Mouse (Mus musculus) small intestine, adult 2 months (tissue): ENCODE results near the gene Axin1. TPM values are rescaled to one million over a fixed set of nuclear protein-coding genes. Genes with fewer than 3 reads are reported as not detected.
"Not testable (repeated sequence)": the region's sequence is repeated elsewhere in the genome, so short reads cannot be mapped to it uniquely, and the experiment has no call there.

Experiments used
- H3K27ac ChIP-seq: fragments of 200-500 bp; 2 replicates; pipeline ENCODE4 v1.5.1; 2012; ENCODE audit warnings: low read depth, low read length, control low read depth, inconsistent platforms; ENCODE audit not compliant: insufficient read depth
- H3K27me3 ChIP-seq: fragments of 200-500 bp; 2 replicates; pipeline ENCODE4 v1.6.1; 2012; ENCODE audit warnings: mild to moderate bottlenecking, moderate library complexity, low read length, inconsistent platforms; ENCODE audit not compliant: control insufficient read depth, insufficient read depth
- H3K36me3 ChIP-seq: fragments of 200-500 bp; 2 replicates; pipeline ENCODE4 v1.6.1; 2012; ENCODE audit warnings: mild to moderate bottlenecking, low read length, control low read depth, inconsistent platforms; ENCODE audit not compliant: control insufficient read depth, insufficient read depth
- H3K4me1 ChIP-seq: fragments of 200-500 bp; 2 replicates; pipeline ENCODE4 v1.6.1; 2012; ENCODE audit warnings: low read length, inconsistent platforms, mixed read lengths; ENCODE audit not compliant: control insufficient read depth, insufficient read depth, insufficient read length
- H3K4me3 ChIP-seq: fragments of 200-500 bp; 2 replicates; pipeline ENCODE4 v1.5.1; 2012; ENCODE audit warnings: low read depth, mild to moderate bottlenecking, control low read depth, inconsistent platforms, low read length, moderate library complexity
- CTCF ChIP-seq: fragments of 200-500 bp; IDR thresholded peaks from 2 replicates; pipeline ENCODE4 v1.5.1; 2012; ENCODE audit warnings: low read depth, mild to moderate bottlenecking, control low read depth, inconsistent platforms, low read length, moderate library complexity, mixed read lengths; ENCODE audit not compliant: insufficient replicate concordance, insufficient read length; ENCODE audit errors: extremely low read depth
- POLR2A ChIP-seq: fragments of 200-500 bp; IDR thresholded peaks from 2 replicates; pipeline ENCODE4 v1.6.1; 2012; ENCODE audit warnings: low read depth, mild to moderate bottlenecking, control low read depth, inconsistent platforms, low read length, moderate library complexity
- WGBS: fragments of 180-500 bp; shearing (Covaris S2); methylation state at CpG from one replicate; pipeline ENCODE4 v1.1.7; 2018; 5-methylcytosine and 5-hydroxymethylcytosine counted together
- polyA plus RNA-seq: library from polyadenylated mRNA; depleted of rRNA; stranded (reverse); fragments of >200 nt; gene quantifications from 2 replicates; pipeline ENCODE4 v1.2.3, GENCODE M21; 2012

Axin1 gene
- polyA plus RNA-seq, 1 experiment: 17.9 TPM

- H3K4me1 ChIP-seq: no peaks in the 10 kb centered on the region
- H3K36me3 ChIP-seq: peaks cover 4% of the 10 kb centered on the region; the same call in 1 of the 2 replicates
- TF ChIP-seq CTCF (no peak), POLR2A (no peak)
- H3K4me3 ChIP-seq: no peak overlapping the region
- 98% methylated on average over 1 of the region's 1 CpGs for WGBS
- H3K27me3 ChIP-seq: no peaks in the 10 kb centered on the region
- no peak overlapping the region for H3K27ac ChIP-seq
Measured at GRCm38 (mm10) chr17:26162736-26163135, 24.2 kb downstream of the Axin1 start.

DNA sequence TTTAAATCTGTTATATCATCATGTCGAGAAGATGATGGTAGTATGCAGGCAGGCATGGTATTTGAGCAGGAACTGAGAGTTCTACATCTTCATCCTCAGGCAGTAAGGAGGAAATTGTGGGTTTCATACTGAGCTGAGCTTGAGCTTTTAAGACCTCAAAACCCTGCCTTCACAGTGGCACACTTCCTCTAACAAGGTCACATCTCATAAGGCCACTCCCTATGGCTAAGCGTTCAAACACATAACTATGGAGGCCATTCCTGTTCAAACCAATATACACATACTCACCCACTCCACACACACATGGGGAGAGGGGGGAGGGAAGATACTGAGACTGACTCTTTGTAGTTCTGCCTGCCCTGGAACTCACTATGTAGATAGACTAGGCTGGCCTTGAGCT is 29.6 kb downstream of the Axin1 start:
- no peaks in the 10 kb centered on the region for H3K27me3 ChIP-seq
- H3K36me3 ChIP-seq: peaks cover 6% of the 10 kb centered on the region
- TF ChIP-seq CTCF (no peak), POLR2A (no peak)
- WGBS: 75% methylated on average over 2 of the region's 2 CpGs
- no peak overlapping the region for H3K4me3 ChIP-seq
- H3K4me1 ChIP-seq: peaks cover 2% of the 10 kb centered on the region; the same call in 1 of the 2 replicates
- H3K27ac ChIP-seq: no peak overlapping the region; the same call in 1 of the 2 replicates

DNA sequence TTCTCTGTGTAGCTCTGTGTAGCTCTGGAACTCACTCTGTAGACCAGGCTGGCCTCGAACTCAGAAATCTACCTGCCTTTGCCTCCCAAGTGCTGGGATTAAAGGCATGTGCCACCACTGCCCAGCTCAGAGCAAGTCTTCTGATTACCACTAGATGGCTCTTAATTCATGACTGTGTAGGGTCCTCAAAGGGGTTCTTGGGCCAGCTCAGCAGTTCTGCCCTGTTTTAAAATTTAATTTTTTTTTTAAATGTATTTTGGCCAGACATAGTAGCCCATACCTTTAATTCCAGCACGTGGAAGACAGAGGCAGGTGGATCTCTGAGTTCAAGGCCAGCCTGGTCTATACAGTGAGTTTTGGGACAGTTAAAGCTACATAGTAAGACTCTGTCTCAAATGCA is 36.8 kb downstream of the Axin1 start:
- peaks cover 21% of the 10 kb centered on the region for H3K36me3 ChIP-seq
- 67% methylated on average over 2 of the region's 2 CpGs for WGBS

GRCm38 (mm10) chr17:26178611-26179010 is 40.1 kb downstream of the Axin1 start:
- H3K27ac ChIP-seq: no peak overlapping the region
- H3K36me3 ChIP-seq: peaks cover 27% of the 10 kb centered on the region
- no peaks in the 10 kb centered on the region for H3K27me3 ChIP-seq
- no peak overlapping the region for H3K4me3 ChIP-seq
- TF ChIP-seq POLR2A (no peak), CTCF (no peak)
- no peaks in the 10 kb centered on the region for H3K4me1 ChIP-seq

More for the DNA sequence above, 36.8 kb downstream of the Axin1 start:
- not testable (repeated sequence) for H3K4me3 ChIP-seq, H3K4me1 ChIP-seq, H3K27me3 ChIP-seq, H3K27ac ChIP-seq

GRCm38 (mm10) chr17:26181179-26181578 is 42.7 kb downstream of the Axin1 start:
- TF ChIP-seq CTCF: no peak
- no peak for TF ChIP-seq POLR2A
- Histone ChIP-seq H3K4me3 (no peak overlapping the region), H3K4me1 (no peaks in the 10 kb centered on the region), H3K27ac (no peak overlapping the region), H3K36me3 (peaks cover 36% of the 10 kb centered on the region), H3K27me3 (no peaks in the 10 kb centered on the region)
- 94% methylated on average over 3 of the region's 3 CpGs for WGBS

DNA sequence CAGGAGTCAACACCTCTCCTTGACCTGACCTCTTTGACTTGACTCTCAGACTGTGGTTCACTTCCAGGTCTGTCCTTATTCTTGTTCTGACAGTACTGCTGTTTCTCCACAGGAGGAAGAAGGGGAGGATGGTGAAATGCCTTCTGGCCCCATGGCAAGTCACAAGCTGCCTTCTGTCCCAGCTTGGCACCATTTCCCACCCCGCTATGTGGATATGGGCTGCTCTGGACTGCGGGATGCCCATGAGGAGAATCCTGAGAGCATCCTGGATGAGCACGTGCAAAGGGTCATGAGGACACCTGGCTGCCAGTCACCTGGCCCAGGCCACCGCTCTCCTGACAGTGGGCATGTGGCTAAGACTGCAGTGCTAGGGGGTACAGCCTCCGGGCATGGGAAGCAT is 49.1 kb downstream of the Axin1 start:
- Histone ChIP-seq H3K27ac (no peak overlapping the region), H3K27me3 (no peaks in the 10 kb centered on the region), H3K36me3 (peaks cover 73% of the 10 kb centered on the region), H3K4me3 (no peak overlapping the region), H3K4me1 (no peaks in the 10 kb centered on the region)
- WGBS: 96% methylated on average over 5 of the region's 5 CpGs
- TF ChIP-seq POLR2A (no peak), CTCF (no peak)

DNA sequence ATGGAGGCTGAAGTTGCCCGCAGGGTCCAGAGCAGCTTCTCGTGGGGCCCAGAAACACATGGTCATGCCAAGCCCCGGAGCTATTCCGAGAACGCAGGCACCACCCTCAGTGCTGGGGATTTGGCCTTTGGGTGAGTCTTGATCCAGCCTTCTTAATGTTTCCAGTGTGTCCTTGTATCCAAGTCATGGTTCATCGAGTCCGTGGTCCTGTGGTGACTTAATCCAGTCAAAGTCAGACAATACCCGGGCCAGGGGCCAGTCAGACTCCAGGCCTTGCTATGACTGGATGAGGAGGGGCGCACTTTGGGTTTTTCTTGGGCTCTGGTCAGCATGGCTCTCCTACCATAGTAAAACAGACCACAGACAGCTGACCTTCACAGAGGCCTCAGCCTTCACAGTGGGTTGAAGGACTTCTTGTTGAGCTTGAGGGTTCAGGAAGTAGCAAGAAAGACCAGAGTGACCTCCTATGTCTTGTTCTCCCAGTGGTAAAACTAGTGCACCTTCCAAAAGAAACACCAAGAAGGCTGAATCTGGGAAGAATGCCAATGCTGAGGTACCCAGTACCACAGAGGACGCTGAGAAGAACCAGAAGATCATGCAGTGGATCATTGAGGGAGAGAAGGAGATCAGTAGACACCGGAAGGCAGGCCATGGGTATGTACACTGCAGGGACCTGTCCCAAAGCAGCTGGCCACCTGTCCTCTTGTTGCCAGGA is 49.8 kb downstream of the Axin1 start:
- Histone ChIP-seq H3K4me3 (no peak overlapping the region), H3K27me3 (no peaks in the 10 kb centered on the region), H3K4me1 (no peaks in the 10 kb centered on the region), H3K27ac (no peak overlapping the region), H3K36me3 (peaks cover 74% of the 10 kb centered on the region)
- WGBS: 91% methylated on average over 11 of the region's 11 CpGs
- no peak for TF ChIP-seq CTCF
- no peak for TF ChIP-seq POLR2A

DNA sequence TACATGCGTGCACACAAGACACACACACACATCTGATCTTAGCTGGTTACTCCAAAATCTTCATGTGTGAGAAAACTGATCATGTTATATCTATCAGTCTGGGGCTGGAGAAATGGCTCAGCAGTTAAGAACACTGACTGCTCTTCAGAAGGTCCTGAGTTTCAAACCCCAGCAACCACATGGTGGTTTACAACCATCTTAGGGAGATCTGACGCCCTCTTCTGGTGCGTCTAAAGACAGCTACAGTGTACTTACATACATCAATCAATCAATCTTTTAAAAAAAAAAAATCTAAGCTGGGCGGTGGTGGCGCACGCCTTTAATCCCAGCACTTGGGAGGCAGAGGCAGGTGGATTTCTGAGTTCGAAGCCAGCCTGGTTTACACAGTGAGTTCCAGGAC is 53.0 kb downstream of the Axin1 start:
- 84% methylated on average over 7 of the region's 7 CpGs for WGBS
- H3K27ac ChIP-seq, H3K4me3 ChIP-seq, H3K4me1 ChIP-seq, H3K27me3 ChIP-seq: not testable (repeated sequence)
- H3K36me3 ChIP-seq: peaks cover 70% of the 10 kb centered on the region
